10 mouse cellular contexts compared by ENCODE assay signal in genomic region chr5:73902470-73903218, GRCm38 (mm10).
DNase-seq lines count a peak whose midpoint lies in the region; ATAC-seq and TF ChIP-seq lines count a peak whose summit lies in the region.
"Had no signal": no experiment of that assay in that cellular context is flagged by ENCODE, and none has a peak within 500 bp of the region (broad histone marks: within the 10 kb centered on the region; RNA-seq: fewer than 3 reads in every experiment).

No protein-coding gene starts in this region.

- TF ChIP-seq POLR2A in olfactory bulb, adult 2 months (IDR thresholded peaks at IDR 0.05; ENCODE audit: insufficient read depth, low read depth, low read length), result no peak

- no peaks in the 10 kb centered on the region for H3K27me3 ChIP-seq in midbrain, embryonic 14.5 days (ENCODE audit: control insufficient read depth, insufficient read depth, low read length)
- H3K27me3 ChIP-seq in midbrain, embryonic 13.5 days, result no peaks in the 10 kb centered on the region
- H3K27me3 ChIP-seq in embryonic facial prominence, embryonic 15.5 days, result no peaks in the 10 kb centered on the region
- H3K27me3 ChIP-seq: heart, embryonic 15.5 days had no signal

- 0 out of 2 replicates have a peak overlapping the region, but pooled peaks have one; percentile 13 for H3K4me2 ChIP-seq in midbrain, embryonic 14.5 days (ENCODE audit: low read length)
- H3K4me2 ChIP-seq in midbrain, embryonic 13.5 days (replicated peaks), result no peak overlapping the region
- 0 out of 2 replicates have a peak overlapping the region, but pooled peaks have one; percentile 12 for H3K4me2 ChIP-seq in embryonic facial prominence, embryonic 15.5 days (replicated peaks)
- H3K4me2 ChIP-seq: heart, embryonic 15.5 days had no signal

- ATAC-seq in midbrain, embryonic 14.5 days (ENCODE audit: low FRiP score, low TSS enrichment), result no peak
- no peak for ATAC-seq in midbrain, embryonic 13.5 days
- no peak for ATAC-seq in embryonic facial prominence, embryonic 15.5 days (ENCODE audit: insufficient number of reproducible peaks, low FRiP score, low TSS enrichment, low read depth)
- no peak for ATAC-seq in erythroblast, adult 5-6 weeks (replicated peaks; ENCODE audit: low FRiP score, poor library complexity, severe bottlenecking)

- no peaks in the 10 kb centered on the region for H3K36me3 ChIP-seq in midbrain, embryonic 14.5 days (ENCODE audit: control insufficient read depth, insufficient read depth, low read length)
- H3K36me3 ChIP-seq in midbrain, embryonic 13.5 days, result no peaks in the 10 kb centered on the region
- no peaks in the 10 kb centered on the region for H3K36me3 ChIP-seq in embryonic facial prominence, embryonic 15.5 days
- H3K36me3 ChIP-seq: heart, embryonic 15.5 days had no signal

- H3K27ac ChIP-seq in midbrain, embryonic 14.5 days (replicated peaks; ENCODE audit: low read depth, low read length), result no peak overlapping the region
- no peak overlapping the region for H3K27ac ChIP-seq in midbrain, embryonic 13.5 days
- no peak overlapping the region for H3K27ac ChIP-seq in embryonic facial prominence, embryonic 15.5 days (replicated peaks)
- peak overlapping the region; percentile 98 for H3K27ac ChIP-seq in olfactory bulb, adult 2 months (ENCODE audit: insufficient read depth, low read depth, low read length)
- H3K27ac ChIP-seq: heart, embryonic 15.5 days had no signal

- H3K4me1 ChIP-seq in midbrain, embryonic 14.5 days (ENCODE audit: control insufficient read depth, insufficient read depth, low read length), result 0 out of 2 replicates have a peak, but pooled peaks cover 7% of the 10 kb centered on the region
- 0 out of 2 replicates have a peak, but pooled peaks cover 4% of the 10 kb centered on the region for H3K4me1 ChIP-seq in midbrain, embryonic 13.5 days (replicated peaks)
- peaks cover 10% of the 10 kb centered on the region for H3K4me1 ChIP-seq in embryonic facial prominence, embryonic 15.5 days
- peaks cover 10% of the 10 kb centered on the region for H3K4me1 ChIP-seq in olfactory bulb, adult 2 months (ENCODE audit: control insufficient read depth, insufficient read depth, low read length)
- H3K4me1 ChIP-seq: heart, embryonic 15.5 days had no signal

- no peaks in the 10 kb centered on the region for H3K9me3 ChIP-seq in midbrain, embryonic 14.5 days (ENCODE audit: control insufficient read depth, low read length)
- H3K9me3 ChIP-seq in midbrain, embryonic 13.5 days, result no peaks in the 10 kb centered on the region
- no peaks in the 10 kb centered on the region for H3K9me3 ChIP-seq in embryonic facial prominence, embryonic 15.5 days (replicated peaks)
- H3K9me3 ChIP-seq: heart, embryonic 15.5 days had no signal

- H3K9ac ChIP-seq in midbrain, embryonic 14.5 days (replicated peaks; ENCODE audit: low read length), result no peak overlapping the region
- no peak overlapping the region for H3K9ac ChIP-seq in midbrain, embryonic 13.5 days (replicated peaks)
- no peak overlapping the region for H3K9ac ChIP-seq in embryonic facial prominence, embryonic 15.5 days
- H3K9ac ChIP-seq: heart, embryonic 15.5 days had no signal

- no peak for TF ChIP-seq CTCF in olfactory bulb, adult 2 months (IDR thresholded peaks at IDR 0.05; ENCODE audit: insufficient read depth, low read depth, low read length)

- WGBS in midbrain, embryonic 14.5 days, result 69% methylated on average over 7 of the region's 7 CpGs
- 74% methylated on average over 7 of the region's 7 CpGs for WGBS in midbrain, embryonic 13.5 days
- WGBS in embryonic facial prominence, embryonic 15.5 days, result 50% methylated on average over 7 of the region's 7 CpGs
- 29% methylated on average over 7 of the region's 7 CpGs for WGBS in olfactory bulb, adult 2 months

- no peak overlapping the region for H3K4me3 ChIP-seq in midbrain, embryonic 14.5 days (replicated peaks; ENCODE audit: low read depth, low read length)
- no peak overlapping the region for H3K4me3 ChIP-seq in midbrain, embryonic 13.5 days (replicated peaks)
- H3K4me3 ChIP-seq in embryonic facial prominence, embryonic 15.5 days (replicated peaks), result no peak overlapping the region
- H3K4me3 ChIP-seq in olfactory bulb, adult 2 months (ENCODE audit: insufficient read depth, low read depth, low read length), result no peak overlapping the region
- H3K4me3 ChIP-seq: heart, embryonic 15.5 days had no signal

- DNase-seq in midbrain, embryonic 14.5 days, result no peak
- peak; percentile 56 for DNase-seq in kidney, postnatal 14 days
- DNase-seq in layer of hippocampus, postnatal 14 days (ENCODE audit: low spot score in 2 of 2), result no peak
- DNase-seq: cerebellum, postnatal 36 days; lung, adult 2 months had no signal
